Mouse (Mus musculus): ENCODE measurements at regions not wholly inside any gene's neighbourhood (a gene's known extent, or its start where the extent isn't known, plus 50 kb on each side); places are given as distances from the start of the nearest gene placed in this dataset.

DNA sequence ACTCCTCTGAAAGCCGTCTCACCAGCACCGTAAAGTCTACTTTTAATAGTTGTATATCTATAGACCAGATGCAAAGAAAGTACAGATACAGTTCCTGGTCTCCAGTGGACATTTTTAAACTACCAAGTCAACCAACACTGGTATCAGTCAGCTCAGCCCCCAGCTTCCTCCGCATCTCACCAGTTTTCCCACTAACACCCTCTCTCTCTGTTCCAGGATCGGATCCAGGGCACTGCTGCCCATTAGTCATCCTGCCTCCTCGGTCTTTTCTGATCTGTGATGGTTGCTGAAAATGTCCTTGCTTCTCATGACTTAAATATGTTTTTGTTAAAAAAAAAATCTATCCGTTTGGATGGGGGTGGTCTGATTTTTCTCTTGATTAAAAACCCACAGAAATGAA is 598.1 kb upstream of the 3110018I06Rik start:
- no peak for ATAC-seq (ENCODE audit: low read depth)
- H3K9ac ChIP-seq = no peak overlapping the region
- no peaks in the 10 kb centered on the region for H3K27me3 ChIP-seq
- 83% methylated on average over 6 of the region's 6 CpGs for WGBS
- no peaks in the 10 kb centered on the region for H3K9me3 ChIP-seq
- H3K4me1 ChIP-seq (replicated peaks) = 0 out of 2 replicates have a peak, but pooled peaks cover 5% of the 10 kb centered on the region
- H3K27ac ChIP-seq (replicated peaks) = no peak overlapping the region
- no peaks in the 10 kb centered on the region for H3K36me3 ChIP-seq
- no peak overlapping the region for H3K4me3 ChIP-seq
- no peak overlapping the region for H3K4me2 ChIP-seq

DNA sequence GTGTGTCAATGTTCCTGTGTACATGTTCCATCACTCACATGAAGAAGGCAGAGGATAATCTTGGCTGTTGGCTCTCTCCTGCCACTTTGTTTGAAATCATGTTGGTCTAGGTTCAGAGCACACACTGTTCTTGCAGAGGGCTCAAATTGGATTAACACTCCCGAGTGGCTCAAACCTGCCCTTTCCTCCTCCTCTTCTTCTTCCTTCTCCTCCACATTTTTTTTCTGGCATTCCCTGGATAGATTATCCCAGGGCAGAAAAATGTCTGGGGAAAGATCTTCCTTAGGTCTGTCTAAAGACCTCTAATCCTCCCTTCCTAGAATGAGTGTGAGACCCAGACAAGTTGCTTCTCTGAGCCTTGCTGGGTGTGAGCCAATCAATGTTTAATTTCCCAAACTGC is 594.4 kb upstream of the 3110018I06Rik start:
- WGBS = 85% methylated on average over 1 of the region's 1 CpGs
- H3K9me3 ChIP-seq = no peaks in the 10 kb centered on the region
- no peak overlapping the region for H3K9ac ChIP-seq
- no peak for ATAC-seq (ENCODE audit: low read depth)
- H3K36me3 ChIP-seq = no peaks in the 10 kb centered on the region
- H3K4me3 ChIP-seq = no peak overlapping the region
- H3K4me1 ChIP-seq (replicated peaks) = 0 out of 2 replicates have a peak, but pooled peaks cover 5% of the 10 kb centered on the region
- no peak overlapping the region for H3K4me2 ChIP-seq
- no peaks in the 10 kb centered on the region for H3K27me3 ChIP-seq
- H3K27ac ChIP-seq (replicated peaks) = no peak overlapping the region

DNA sequence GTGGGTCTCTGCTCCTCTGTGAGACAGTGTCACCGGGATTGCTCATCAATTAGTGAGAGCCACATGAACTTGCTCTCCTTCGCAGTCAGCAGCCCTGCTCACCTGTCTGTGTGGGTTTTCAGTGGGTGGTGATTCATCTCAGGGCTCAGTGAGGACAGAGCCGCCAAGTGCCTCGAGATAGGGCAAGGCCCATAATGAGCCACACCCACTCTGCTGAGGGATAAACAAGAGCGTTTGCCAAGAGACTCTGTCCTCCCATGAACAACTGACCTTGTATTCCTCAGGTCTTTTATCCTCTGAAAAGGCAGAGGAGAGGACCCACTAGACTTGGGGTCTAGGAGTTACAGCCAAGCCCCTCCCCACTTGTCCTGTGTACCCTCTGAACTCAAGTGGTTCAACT is 584.2 kb upstream of the 3110018I06Rik start:
- Histone ChIP-seq H3K27ac (replicated peaks) (no peak overlapping the region), H3K36me3 (no peaks in the 10 kb centered on the region), H3K9ac (no peak overlapping the region), H3K4me1 (replicated peaks) (peaks cover 3% of the 10 kb centered on the region; the same call in 1 of the 2 replicates), H3K4me2 (no peak overlapping the region), H3K27me3 (no peaks in the 10 kb centered on the region), H3K9me3 (no peaks in the 10 kb centered on the region), H3K4me3 (no peak overlapping the region)
- ATAC-seq (ENCODE audit: low read depth) = no peak
- WGBS = 93% methylated on average over 5 of the region's 5 CpGs

DNA sequence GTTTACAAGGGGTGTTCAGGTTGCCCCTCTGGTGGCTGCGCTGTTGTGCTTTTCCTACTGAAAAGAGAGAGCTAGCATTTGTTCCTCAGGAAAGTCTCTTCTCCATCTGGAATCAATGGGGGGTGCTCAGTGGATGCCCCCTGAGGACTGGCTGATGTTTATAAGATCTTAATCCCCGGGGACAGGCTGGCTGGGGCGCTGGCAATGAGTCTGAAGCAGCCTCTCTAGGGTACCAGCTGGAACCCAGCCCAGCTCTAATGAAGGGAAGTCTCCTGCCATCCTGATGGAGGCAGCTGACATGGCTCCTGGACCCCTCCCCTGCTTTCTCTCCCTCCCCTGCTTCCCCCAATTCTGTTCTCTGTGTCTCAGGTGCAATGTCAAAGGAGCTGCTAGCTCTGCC is 575.6 kb upstream of the 3110018I06Rik start:
- Histone ChIP-seq H3K4me2 (no peak overlapping the region), H3K9ac (no peak overlapping the region), H3K36me3 (no peaks in the 10 kb centered on the region), H3K9me3 (no peaks in the 10 kb centered on the region), H3K27ac (replicated peaks) (peak overlapping the region; percentile 34; the same call in 1 of the 2 replicates), H3K4me3 (no peak overlapping the region), H3K27me3 (no peaks in the 10 kb centered on the region), H3K4me1 (replicated peaks) (peaks cover 9% of the 10 kb centered on the region)
- ATAC-seq (ENCODE audit: low read depth) = peak; percentile 69; the same call in 1 of the 2 replicates
- 37% methylated on average over 3 of the region's 3 CpGs for WGBS

- 58% methylated on average over 12 of the region's 12 CpGs for WGBS
- no peaks in the 10 kb centered on the region for H3K9me3 ChIP-seq
- no peaks in the 10 kb centered on the region for H3K36me3 ChIP-seq
- H3K4me2 ChIP-seq = no peak overlapping the region
- H3K9ac ChIP-seq = no peak overlapping the region
- H3K27me3 ChIP-seq = no peaks in the 10 kb centered on the region
- peaks cover 23% of the 10 kb centered on the region for H3K4me1 ChIP-seq (replicated peaks)
- H3K4me3 ChIP-seq = no peak overlapping the region
- ATAC-seq (ENCODE audit: low read depth) = no peak
- peak overlapping the region; percentile 52 for H3K27ac ChIP-seq (replicated peaks)
Observed at GRCm38 (mm10) chr12:106922571-106922991, 565.9 kb upstream of the 3110018I06Rik start.

GRCm38 (mm10) chr12:106928389-106928788 is 560.0 kb upstream of the 3110018I06Rik start:
- peak overlapping the region; percentile 66 for H3K27ac ChIP-seq (replicated peaks)

DNA sequence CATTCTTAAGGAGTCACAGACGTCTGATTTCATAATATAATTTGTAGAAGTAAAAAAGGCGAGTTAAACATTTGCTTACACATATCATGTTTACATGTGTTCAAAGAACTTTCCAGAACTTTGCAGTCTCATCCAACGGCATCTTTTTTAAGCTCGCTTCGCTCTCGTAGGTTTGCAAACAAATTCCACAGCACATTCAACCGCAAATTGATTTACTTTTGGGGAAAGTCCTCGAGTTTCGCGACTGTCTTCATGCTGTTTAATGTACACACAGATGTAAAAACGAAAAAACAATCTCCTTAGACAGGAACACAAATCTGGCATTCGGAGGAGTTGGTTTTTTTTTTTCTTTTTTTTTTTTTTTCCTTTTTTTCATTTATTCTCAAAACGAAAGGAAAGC is 559.3 kb upstream of the 3110018I06Rik start:
- no peaks in the 10 kb centered on the region for H3K9me3 ChIP-seq

More at GRCm38 (mm10) chr12:106928389-106928788, 560.0 kb upstream of the 3110018I06Rik start:
- ATAC-seq (ENCODE audit: low read depth) = peak; percentile 82
- WGBS = 30% methylated on average over 5 of the region's 5 CpGs
- H3K4me2 ChIP-seq = peak overlapping the region; percentile 1; the same call in 1 of the 2 replicates
- no peaks in the 10 kb centered on the region for H3K27me3 ChIP-seq
- no peaks in the 10 kb centered on the region for H3K36me3 ChIP-seq
- peaks cover 32% of the 10 kb centered on the region for H3K4me1 ChIP-seq (replicated peaks)
- no peak overlapping the region for H3K4me3 ChIP-seq
- H3K9me3 ChIP-seq = no peaks in the 10 kb centered on the region
- no peak overlapping the region for H3K9ac ChIP-seq

GRCm38 (mm10) chr12:106931591-106931990 is 556.8 kb upstream of the 3110018I06Rik start:
- H3K27ac ChIP-seq (replicated peaks) = no peak overlapping the region
- WGBS = 51% methylated on average over 3 of the region's 3 CpGs
- H3K27me3 ChIP-seq = no peaks in the 10 kb centered on the region
- no peak overlapping the region for H3K4me2 ChIP-seq
- no peaks in the 10 kb centered on the region for H3K9me3 ChIP-seq
- H3K36me3 ChIP-seq = no peaks in the 10 kb centered on the region
- H3K4me1 ChIP-seq (replicated peaks) = peaks cover 27% of the 10 kb centered on the region
- no peak for ATAC-seq (ENCODE audit: low read depth)
- H3K4me3 ChIP-seq = no peak overlapping the region
- no peak overlapping the region for H3K9ac ChIP-seq

More for the DNA sequence above, 559.3 kb upstream of the 3110018I06Rik start:
- Histone ChIP-seq H3K36me3 (no peaks in the 10 kb centered on the region), H3K27ac (replicated peaks) (peak overlapping the region; percentile 66; the same call in 1 of the 2 replicates), H3K4me3 (no peak overlapping the region), H3K9ac (no peak overlapping the region), H3K4me1 (replicated peaks) (peaks cover 27% of the 10 kb centered on the region), H3K4me2 (no peak overlapping the region), H3K27me3 (no peaks in the 10 kb centered on the region)
- WGBS = 84% methylated on average over 13 of the region's 13 CpGs
- ATAC-seq (ENCODE audit: low read depth) = no peak

DNA sequence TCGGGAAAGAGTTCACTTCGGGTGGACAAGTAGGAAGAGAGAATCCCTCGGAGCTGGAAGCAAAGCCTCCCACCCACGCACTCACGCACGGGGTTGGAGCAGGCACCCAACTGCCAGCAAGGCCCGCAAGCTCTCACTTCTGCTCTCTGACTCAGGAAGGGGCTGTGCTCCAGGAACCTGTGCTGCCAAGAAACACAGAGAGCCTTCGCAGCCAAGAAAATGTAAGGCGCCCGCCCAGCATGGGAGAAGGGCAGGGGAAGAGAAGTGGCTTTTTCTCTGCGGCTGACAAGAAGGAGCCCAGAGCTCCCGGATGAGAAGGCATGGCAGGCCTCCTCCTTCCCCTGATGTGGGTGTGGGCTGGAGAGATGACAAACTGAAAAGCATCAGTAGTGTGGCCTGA is 549.1 kb upstream of the 3110018I06Rik start:
- WGBS = 84% methylated on average over 12 of the region's 12 CpGs
- no peaks in the 10 kb centered on the region for H3K36me3 ChIP-seq
- no peaks in the 10 kb centered on the region for H3K9me3 ChIP-seq
- H3K9ac ChIP-seq = no peak overlapping the region
- H3K27me3 ChIP-seq = no peaks in the 10 kb centered on the region
- no peak overlapping the region for H3K4me2 ChIP-seq
- no peak for ATAC-seq (ENCODE audit: low read depth)
- H3K4me3 ChIP-seq = no peak overlapping the region
- no peak overlapping the region for H3K27ac ChIP-seq (replicated peaks)
- H3K4me1 ChIP-seq (replicated peaks) = peaks cover 13% of the 10 kb centered on the region

- H3K4me2 ChIP-seq = no peak overlapping the region
- 12% methylated on average over 5 of the region's 5 CpGs for WGBS
- ATAC-seq (ENCODE audit: low read depth) = peak; percentile 32; the same call in 1 of the 2 replicates
Observed at GRCm38 (mm10) chr12:106943874-106944273, 544.6 kb upstream of the 3110018I06Rik start.

GRCm38 (mm10) chr12:106952621-106953020 is 535.8 kb upstream of the 3110018I06Rik start:
- H3K9ac ChIP-seq = no peak overlapping the region
- H3K4me1 ChIP-seq (replicated peaks) = peaks cover 44% of the 10 kb centered on the region
- no peak for ATAC-seq (ENCODE audit: low read depth)
- no peak overlapping the region for H3K4me3 ChIP-seq
- no peaks in the 10 kb centered on the region for H3K36me3 ChIP-seq
- no peaks in the 10 kb centered on the region for H3K27me3 ChIP-seq
- H3K27ac ChIP-seq (replicated peaks) = no peak overlapping the region
- no peak overlapping the region for H3K4me2 ChIP-seq
- 52% methylated on average over 11 of the region's 11 CpGs for WGBS
- H3K9me3 ChIP-seq = no peaks in the 10 kb centered on the region

More at GRCm38 (mm10) chr12:106943874-106944273, 544.6 kb upstream of the 3110018I06Rik start:
- Histone ChIP-seq H3K4me3 (no peak overlapping the region), H3K9ac (no peak overlapping the region), H3K27ac (replicated peaks) (no peak overlapping the region), H3K4me1 (replicated peaks) (peaks cover 14% of the 10 kb centered on the region), H3K9me3 (no peaks in the 10 kb centered on the region), H3K36me3 (no peaks in the 10 kb centered on the region), H3K27me3 (no peaks in the 10 kb centered on the region)

- H3K27ac ChIP-seq (replicated peaks) = peak overlapping the region; percentile 77
Observed at GRCm38 (mm10) chr12:106955778-106956177, 532.7 kb upstream of the 3110018I06Rik start.

DNA sequence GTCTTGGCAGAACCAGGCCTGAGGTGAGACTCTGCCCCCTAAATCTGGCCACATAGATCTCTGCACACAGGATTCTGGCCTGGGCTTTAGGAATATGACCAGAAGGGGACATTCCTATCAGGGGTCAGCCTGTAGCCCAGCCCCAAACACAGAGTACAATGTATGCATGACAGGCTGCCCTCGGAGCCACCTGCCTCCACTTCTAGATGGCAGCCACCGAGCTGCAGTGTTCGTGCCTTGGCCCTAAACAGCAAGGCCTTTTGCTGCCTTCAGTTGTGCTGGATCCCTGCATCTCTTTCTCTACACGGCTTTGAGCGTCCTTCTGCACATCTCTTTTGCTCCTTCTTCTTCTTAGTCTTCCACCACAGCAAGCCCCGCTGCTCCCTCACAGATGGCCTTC is 532.2 kb upstream of the 3110018I06Rik start:
- peak; percentile 62; the same call in 1 of the 2 replicates for ATAC-seq (ENCODE audit: low read depth)
- Histone ChIP-seq H3K4me1 (replicated peaks) (peaks cover 44% of the 10 kb centered on the region), H3K9me3 (no peaks in the 10 kb centered on the region), H3K9ac (no peak overlapping the region), H3K4me2 (no peak overlapping the region), H3K27me3 (no peaks in the 10 kb centered on the region), H3K4me3 (no peak overlapping the region), H3K27ac (replicated peaks) (peak overlapping the region; percentile 77), H3K36me3 (no peaks in the 10 kb centered on the region)
- WGBS = 65% methylated on average over 6 of the region's 6 CpGs

More at GRCm38 (mm10) chr12:106955778-106956177, 532.7 kb upstream of the 3110018I06Rik start:
- Histone ChIP-seq H3K4me1 (replicated peaks) (peaks cover 44% of the 10 kb centered on the region), H3K36me3 (no peaks in the 10 kb centered on the region), H3K4me3 (no peak overlapping the region), H3K4me2 (no peak overlapping the region), H3K27me3 (no peaks in the 10 kb centered on the region), H3K9ac (no peak overlapping the region), H3K9me3 (no peaks in the 10 kb centered on the region)
- ATAC-seq (ENCODE audit: low read depth) = peak; percentile 90
- 41% methylated on average over 12 of the region's 12 CpGs for WGBS
